ENCODE assay signal across 14 mouse cellular contexts in genomic region chr7:55891797-55892196, GRCm38 (mm10). TPM values are rescaled to one million over a fixed set of nuclear protein-coding genes. Genes with fewer than 3 reads are reported as not detected.
DNase-seq lines count a peak whose midpoint lies in the region; ATAC-seq lines count a peak whose summit lies in the region.
"Had no signal": no experiment of that assay in that cellular context is flagged by ENCODE, and none has a peak within 500 bp of the region (broad histone marks: within the 10 kb centered on the region; RNA-seq: fewer than 3 reads in every experiment).

No protein-coding gene starts in this region.

- DNase-seq in frontal cortex, postnatal 36 days (ENCODE audit: low spot score in 2 of 2) = no peak
- peak; percentile 19 to 29 for DNase-seq in left cerebral cortex, postnatal 14 days (ENCODE audit: low spot score in 2 of 2)
- DNase-seq in left cerebral cortex, adult 9 months (ENCODE audit: low spot score in 2 of 2) = no peak
- DNase-seq in kidney, postnatal 25 days = peak; percentile 13 to 64
- peak; percentile 42 for DNase-seq in splenic B cell, adult 2 months (ENCODE audit: low read depth, low spot score)
- no peak for DNase-seq in adrenal gland, adult 8-10 months
- DNase-seq in gastrocnemius, adult 8-10 months (ENCODE audit: low spot score in 2 of 2) = no peak
- DNase-seq: adrenal gland, adult 2 months; cerebellum, postnatal 36 days; heart, postnatal 36 days had no signal

- 0 out of 2 replicates have a peak, but pooled peaks have one; percentile 14 for ATAC-seq in frontal cortex, adult (ENCODE audit: low TSS enrichment)
- ATAC-seq: forebrain, embryonic 15.5 days had no signal

- H3K27me3 ChIP-seq in splenic B cell, adult 2 months (ENCODE audit: control insufficient read depth, insufficient read depth, low read length, poor library complexity, severe bottlenecking) = no peaks in the 10 kb centered on the region
- H3K27me3 ChIP-seq: forebrain, embryonic 15.5 days; limb, embryonic 12.5 days; megakaryocyte, embryonic 14.5 days had no signal

- no peaks in the 10 kb centered on the region for H3K36me3 ChIP-seq in splenic B cell, adult 2 months (ENCODE audit: control insufficient read depth, insufficient read depth, low read length, poor library complexity, severe bottlenecking)

- intact Hi-C loops in left cerebral cortex, postnatal 14 days (cut with DNase I) = no loop called here

RNA-seq across cellular contexts. Expression of gene Cyfip1, which starts 50.3 kb away (rescaled TPM):
- total RNA-seq in left cerebral cortex, postnatal 14 days (2021) = 10 to 100 TPM; 71.3 to 75.2 TPM
- 10 to 100 TPM; 76.0 to 93.3 (median 80.9) TPM for total RNA-seq in adrenal gland, adult 8-10 months (2022)
- 10 to 100 TPM; 16.8 to 18.0 (median 17.4) TPM for total RNA-seq in gastrocnemius, adult 8-10 months (2022)

Comparison
In these comparisons a context has a peak if more than half of its experiments do, and no peak if none do; other contexts are left out.
1. DNase-seq: peak in left cerebral cortex, postnatal 14 days (2 of 2), kidney, postnatal 25 days (2 of 2) and splenic B cell, adult 2 months (single experiment); none in frontal cortex, postnatal 36 days (0 of 2), left cerebral cortex, adult 9 months (0 of 2), adrenal gland, adult 8-10 months (single experiment) and gastrocnemius, adult 8-10 months (0 of 2).